Mouse (Mus musculus): Measurements from ENCODE around the gene Gm13287. TPM values are rescaled to one million over a fixed set of nuclear protein-coding genes. Genes with fewer than 3 reads are reported as not detected.
"Not testable (repeated sequence)": the region's sequence is repeated elsewhere in the genome, so short reads cannot be mapped to it uniquely, and the experiment has no call there.

Gm13287 gene
- total RNA-seq, 2 experiments from 2014 or later: not detected

- peak; percentile 45 for DNase-seq
- intact Hi-C loops (cut with DNase I; ENCODE audit: low total_unique reads): not testable (repeated sequence)
These were observed 8.9 kb upstream of the Gm13287 start, which contains the start of gene Gm13275 for GRCm38 (mm10) chr4:88793936-88794675. Gene Gm13275 (plus strand): TSS chr4:88794487.

- DNase-seq; intact Hi-C loops (cut with DNase I; ENCODE audit: low total_unique reads): not testable (repeated sequence)
These were observed 6.0 kb upstream of the Gm13287 start, which contains the start of gene Gm13279 for GRCm38 (mm10) chr4:88797097-88797496. Gene Gm13279 (plus strand): TSS chr4:88797397.

DNA sequence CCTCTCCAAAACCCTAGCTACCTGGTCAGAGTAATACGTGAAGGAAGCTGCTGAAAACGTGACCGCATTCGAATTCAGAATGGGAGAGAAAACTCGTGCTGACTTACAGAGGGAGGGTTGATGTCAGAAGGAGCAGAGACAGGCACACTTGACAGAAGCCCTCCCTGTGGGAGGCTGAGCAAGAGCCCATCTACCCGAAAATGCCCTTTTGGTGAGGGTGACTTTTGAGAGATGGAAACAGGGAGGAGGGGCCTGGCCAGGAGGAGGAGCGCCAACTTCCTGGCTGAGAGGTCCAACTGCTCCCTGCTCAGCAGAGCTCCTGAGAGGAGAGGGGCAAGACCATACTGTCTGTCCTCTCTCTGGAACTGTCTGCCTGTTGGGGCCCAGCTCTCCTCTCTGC lies 3.7 kb upstream of the Gm13287 start, which contains the start of gene Gm13285:
Gene Gm13285 (plus strand): TSS at position 301 of the 400 bp plus-strand sequence.
- intact Hi-C loops (cut with DNase I; ENCODE audit: low total_unique reads); DNase-seq: not testable (repeated sequence)

- intact Hi-C loops (cut with DNase I; ENCODE audit: low total_unique reads): not testable (repeated sequence)
These were observed 2.2 kb downstream of the Gm13287 start, which contains the start of gene Gm13288 for GRCm38 (mm10) chr4:88805231-88805630. Gene Gm13288 (plus strand): TSS chr4:88805531.

DNA sequence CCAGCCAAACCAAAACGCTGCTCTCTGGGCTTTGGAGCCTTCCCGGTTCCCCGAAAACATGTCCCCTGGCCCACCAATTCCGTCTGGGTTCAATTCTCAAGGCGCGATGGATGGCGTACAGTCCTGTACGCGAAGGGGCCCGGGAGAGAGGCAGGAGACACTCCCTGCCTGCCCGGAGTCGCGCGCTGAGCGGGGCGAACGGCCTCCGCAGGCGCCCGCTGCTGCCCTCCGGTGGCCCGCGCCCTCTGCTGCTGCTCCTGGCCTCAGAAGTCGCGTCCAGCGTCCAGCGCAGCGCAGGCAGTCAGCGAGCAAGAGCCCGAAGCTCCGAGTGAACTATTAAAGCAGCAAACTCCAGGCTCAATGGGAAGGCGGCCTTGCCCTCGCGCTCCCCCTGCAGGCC lies 2.7 kb downstream of the Gm13287 start:
- DNase-seq: peak; percentile 31
- intact Hi-C loops (cut with DNase I; ENCODE audit: low total_unique reads): not testable (repeated sequence)

More at GRCm38 (mm10) chr4:88805231-88805630, 2.2 kb downstream of the Gm13287 start, which contains the start of gene Gm13288:
- not testable (repeated sequence) for DNase-seq

DNA sequence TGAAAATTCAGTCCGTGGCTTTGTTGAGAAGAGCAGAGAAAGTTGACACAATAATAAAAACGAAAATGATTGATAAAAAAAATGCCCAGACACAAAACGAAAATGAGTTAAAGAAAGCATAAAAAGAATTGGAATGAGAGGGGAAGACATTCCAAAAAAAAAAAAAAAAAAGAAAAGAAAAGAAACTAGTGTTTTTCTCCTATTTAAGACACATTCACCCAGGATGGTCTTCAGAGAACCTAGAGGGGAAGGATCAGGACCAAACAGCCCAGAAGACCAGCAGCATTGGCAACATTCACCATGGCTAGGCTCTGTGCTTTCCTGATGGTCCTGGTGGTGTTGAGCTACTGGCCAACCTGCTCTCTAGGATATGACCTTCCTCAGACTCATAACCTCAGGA lies 12.9 kb downstream of the Gm13287 start, which contains the start of gene Ifna7:
Gene Ifna7 (plus strand): TSS at position 301 of the 400 bp plus-strand sequence.
- intact Hi-C loops (cut with DNase I; ENCODE audit: low total_unique reads): no loop called here
- no peak for DNase-seq

DNA sequence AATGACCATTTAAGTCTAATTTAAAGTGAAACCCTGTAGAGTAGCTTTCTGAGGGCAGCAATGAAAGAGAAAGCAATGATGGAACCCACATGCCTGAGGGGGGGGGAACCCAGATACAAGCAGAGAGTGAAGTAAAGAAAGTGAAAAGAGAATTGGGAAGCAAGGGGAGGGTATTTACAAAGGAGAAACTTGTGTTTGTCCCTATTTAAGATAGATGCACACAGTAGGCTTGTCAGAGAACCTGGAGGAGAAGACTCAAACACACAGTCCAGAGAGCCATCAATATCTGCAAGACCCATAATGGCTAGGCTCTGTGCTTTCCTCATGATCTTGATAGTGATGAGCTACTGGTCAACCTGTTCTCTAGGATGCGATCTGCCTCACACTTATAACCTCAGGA lies 16.6 kb downstream of the Gm13287 start, which contains the start of gene Ifna11:
Gene Ifna11 (plus strand): TSS at position 301 of the 400 bp plus-strand sequence.
- intact Hi-C loops (cut with DNase I; ENCODE audit: low total_unique reads): no loop called here
- DNase-seq: no peak

DNA sequence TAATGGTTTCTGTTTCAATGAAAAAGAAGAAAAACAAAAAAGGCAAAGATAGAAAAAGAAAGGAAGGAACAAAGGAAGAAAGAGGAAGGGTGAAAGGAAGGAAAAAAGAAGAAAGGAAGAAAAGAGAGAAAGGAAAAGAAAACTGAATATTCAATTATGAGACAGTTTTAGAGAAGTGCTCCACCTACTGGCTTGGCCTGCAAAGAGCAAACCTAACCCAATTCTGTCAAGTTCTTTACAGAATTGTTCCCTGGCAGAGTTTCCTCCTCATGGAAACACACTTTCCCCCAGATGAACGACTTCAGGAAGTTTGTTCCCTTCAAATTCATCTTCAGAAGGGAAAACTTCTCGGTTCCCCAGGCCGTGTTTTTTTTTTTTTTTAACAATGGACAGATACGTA lies 19.9 kb downstream of the Gm13287 start:
- no peak for DNase-seq
- intact Hi-C loops (cut with DNase I; ENCODE audit: low total_unique reads): no loop called here

- intact Hi-C loops (cut with DNase I; ENCODE audit: low total_unique reads); DNase-seq: not testable (repeated sequence)
These were observed 24.1 kb downstream of the Gm13287 start, which contains the start of gene Ifna6 for GRCm38 (mm10) chr4:88827116-88827515. Gene Ifna6 (plus strand): TSS chr4:88827416.

GRCm38 (mm10) chr4:88830523-88830922 lies 27.5 kb downstream of the Gm13287 start:
- peak; percentile 5 for DNase-seq
- intact Hi-C loops (cut with DNase I; ENCODE audit: low total_unique reads): no loop called here

DNA sequence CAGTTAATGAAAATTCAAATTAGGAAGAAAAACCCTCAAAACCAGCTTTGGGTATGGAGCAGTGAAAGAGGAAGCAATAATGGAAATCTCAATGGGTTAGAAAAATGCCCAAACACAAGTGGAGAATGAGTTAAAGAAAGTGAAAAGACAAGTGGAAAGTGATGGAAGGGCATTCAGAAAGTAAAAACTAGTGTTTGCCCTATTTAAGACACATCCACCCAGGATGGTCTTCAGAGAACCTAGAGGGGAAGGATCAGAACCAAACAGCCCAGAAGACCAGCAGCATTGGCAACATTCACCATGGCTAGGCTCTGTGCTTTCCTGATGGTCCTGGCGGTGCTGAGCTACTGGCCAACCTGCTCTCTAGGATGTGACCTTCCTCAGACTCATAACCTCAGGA lies 32.2 kb downstream of the Gm13287 start, which contains the start of gene Ifna5:
Gene Ifna5 (plus strand): TSS at position 301 of the 400 bp plus-strand sequence.
- intact Hi-C loops (cut with DNase I; ENCODE audit: low total_unique reads); DNase-seq: not testable (repeated sequence)

DNA sequence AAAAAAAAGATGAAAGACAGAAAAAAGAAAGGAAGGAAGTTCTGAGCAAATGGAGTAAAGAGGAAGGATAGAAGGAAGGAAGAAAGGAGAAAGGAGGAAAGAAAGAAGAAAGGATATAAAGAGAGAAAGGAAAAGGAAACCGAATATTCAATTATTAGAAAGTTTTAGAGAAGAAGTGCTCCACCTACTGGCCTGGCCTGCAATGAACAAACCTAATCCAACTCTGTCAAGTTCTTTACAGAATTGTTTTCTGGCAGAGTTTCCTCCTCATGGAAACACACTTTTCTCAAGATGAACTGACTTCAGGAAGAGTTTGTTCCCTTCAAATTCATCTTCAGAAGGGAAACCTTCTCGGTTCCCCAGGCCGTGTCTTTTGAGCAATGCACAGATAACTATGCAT lies 35.8 kb downstream of the Gm13287 start:
- intact Hi-C loops (cut with DNase I; ENCODE audit: low total_unique reads): no loop called here
- DNase-seq: no peak

- intact Hi-C loops (cut with DNase I; ENCODE audit: low total_unique reads): no loop called here
These were observed 37.0 kb downstream of the Gm13287 start for GRCm38 (mm10) chr4:88840058-88840457.

DNA sequence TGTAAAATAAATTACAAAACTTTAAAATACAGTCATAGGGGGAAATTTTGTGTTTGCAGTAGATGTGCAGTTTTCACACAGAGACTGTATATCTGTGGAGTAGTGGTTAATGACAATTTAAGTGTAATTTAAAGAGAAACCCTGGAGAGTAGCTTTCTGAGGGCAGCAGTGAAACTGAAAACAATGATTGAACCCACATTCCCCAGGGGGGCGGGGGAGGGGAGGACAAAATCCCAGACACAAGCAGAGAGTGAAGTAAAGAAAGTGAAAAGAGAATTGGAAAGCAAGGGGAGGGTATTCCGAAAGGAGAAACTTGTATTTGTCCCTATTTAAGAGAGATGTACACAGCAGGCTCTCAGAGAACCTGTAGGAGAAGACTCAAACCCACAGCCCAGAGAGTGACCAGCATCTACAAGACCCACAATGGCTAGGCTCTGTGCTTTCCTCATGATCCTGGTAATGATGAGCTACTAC lies 38.4 kb downstream of the Gm13287 start, which contains the start of gene Ifna4:
Gene Ifna4 (plus strand): TSS at position 424 of the 474 bp plus-strand sequence.
- no peak for DNase-seq

More at GRCm38 (mm10) chr4:88840058-88840457, 37.0 kb downstream of the Gm13287 start:
- DNase-seq: no peak

DNA sequence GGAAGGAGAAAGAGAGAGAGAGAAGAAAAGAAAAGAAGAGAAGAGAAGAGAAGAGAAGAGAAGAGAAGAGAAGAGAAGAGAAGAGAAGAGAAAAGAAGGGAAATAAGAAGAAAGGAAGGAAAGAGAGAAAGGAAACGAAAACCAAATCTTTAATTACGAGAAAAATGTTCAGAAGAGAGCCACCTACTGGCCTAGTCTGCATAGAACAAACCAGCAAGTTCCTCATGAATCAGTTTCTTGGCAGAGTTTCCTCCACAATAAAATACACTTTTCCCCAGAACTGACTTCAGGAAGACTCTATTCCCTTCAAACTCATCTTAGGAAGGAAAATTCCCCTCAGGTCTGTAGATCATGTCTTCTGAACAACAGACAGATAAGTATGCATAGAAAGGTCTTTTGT lies 42.3 kb downstream of the Gm13287 start:
- intact Hi-C loops (cut with DNase I; ENCODE audit: low total_unique reads): no loop called here
- no peak for DNase-seq

More for the DNA sequence above, 38.4 kb downstream of the Gm13287 start, which contains the start of gene Ifna4:
- intact Hi-C loops (cut with DNase I; ENCODE audit: low total_unique reads): no loop called here

- intact Hi-C loops (cut with DNase I; ENCODE audit: low total_unique reads): no loop called here
These were observed 46.6 kb downstream of the Gm13287 start, which contains the start of gene Ifna1 for GRCm38 (mm10) chr4:88849698-88850097. Gene Ifna1 (plus strand): TSS chr4:88850087.

GRCm38 (mm10) chr4:88851026-88851763 lies 48.1 kb downstream of the Gm13287 start:
- intact Hi-C loops (cut with DNase I; ENCODE audit: low total_unique reads): no loop called here
- DNase-seq: no peak

More at GRCm38 (mm10) chr4:88849698-88850097, 46.6 kb downstream of the Gm13287 start, which contains the start of gene Ifna1:
- DNase-seq: no peak

All from gastrocnemius, postnatal 14 days (tissue).